Mouse (Mus musculus): ENCODE measurements around the gene Ric1.
A peak's percentile ranks its signal among the peaks of the same experiment; 100 is the strongest.
"Not testable (repeated sequence)": the region's sequence is repeated elsewhere in the genome, so short reads cannot be mapped to it uniquely, and the experiment has no call there.

Gene Ric1

GRCm38 (mm10) chr19:29527299-29527698, 5.2 kb downstream of the Ric1 start:
- H3K36me3 ChIP-seq (ENCODE audit: control insufficient read depth, insufficient read depth, low read length, poor library complexity, severe bottlenecking): no peaks in the 10 kb centered on the region
- DNase-seq (ENCODE audit: low read depth, low spot score): no peak
- no peaks in the 10 kb centered on the region for H3K27me3 ChIP-seq (ENCODE audit: control insufficient read depth, insufficient read depth, low read length, poor library complexity, severe bottlenecking)

- H3K27me3 ChIP-seq (ENCODE audit: control insufficient read depth, insufficient read depth, low read length, poor library complexity, severe bottlenecking): no peaks in the 10 kb centered on the region
- no peak for DNase-seq (ENCODE audit: low read depth, low spot score)
- H3K36me3 ChIP-seq (ENCODE audit: control insufficient read depth, insufficient read depth, low read length, poor library complexity, severe bottlenecking): no peaks in the 10 kb centered on the region
These were observed 6.5 kb downstream of the Ric1 start for GRCm38 (mm10) chr19:29528568-29528967.

GRCm38 (mm10) chr19:29534030-29534429, 11.9 kb downstream of the Ric1 start:
- no peaks in the 10 kb centered on the region for H3K27me3 ChIP-seq (ENCODE audit: control insufficient read depth, insufficient read depth, low read length, poor library complexity, severe bottlenecking)
- DNase-seq (ENCODE audit: low read depth, low spot score): no peak
- peaks cover 3% of the 10 kb centered on the region for H3K36me3 ChIP-seq (ENCODE audit: control insufficient read depth, insufficient read depth, low read length, poor library complexity, severe bottlenecking)

GRCm38 (mm10) chr19:29542256-29542970, 20.3 kb downstream of the Ric1 start:
- no peaks in the 10 kb centered on the region for H3K27me3 ChIP-seq (ENCODE audit: control insufficient read depth, insufficient read depth, low read length, poor library complexity, severe bottlenecking)
- peaks cover 1% of the 10 kb centered on the region; the same call in 1 of the 2 replicates for H3K36me3 ChIP-seq (ENCODE audit: control insufficient read depth, insufficient read depth, low read length, poor library complexity, severe bottlenecking)
- no peak for DNase-seq (ENCODE audit: low read depth, low spot score)

GRCm38 (mm10) chr19:29544026-29544425, 21.9 kb downstream of the Ric1 start:
- no peak for DNase-seq (ENCODE audit: low read depth, low spot score)
- Histone ChIP-seq H3K27me3 (ENCODE audit: control insufficient read depth, insufficient read depth, low read length, poor library complexity, severe bottlenecking) (no peaks in the 10 kb centered on the region), H3K36me3 (ENCODE audit: control insufficient read depth, insufficient read depth, low read length, poor library complexity, severe bottlenecking) (0 out of 2 replicates have a peak, but pooled peaks cover 1% of the 10 kb centered on the region)

GRCm38 (mm10) chr19:29550618-29551017, 28.5 kb downstream of the Ric1 start:
- H3K36me3 ChIP-seq (ENCODE audit: control insufficient read depth, insufficient read depth, low read length, poor library complexity, severe bottlenecking): no peaks in the 10 kb centered on the region
- no peak for DNase-seq (ENCODE audit: low read depth, low spot score)
- H3K27me3 ChIP-seq (ENCODE audit: control insufficient read depth, insufficient read depth, low read length, poor library complexity, severe bottlenecking): no peaks in the 10 kb centered on the region

- no peak for DNase-seq (ENCODE audit: low read depth, low spot score)
- Histone ChIP-seq H3K36me3 (ENCODE audit: control insufficient read depth, insufficient read depth, low read length, poor library complexity, severe bottlenecking) (no peaks in the 10 kb centered on the region), H3K27me3 (ENCODE audit: control insufficient read depth, insufficient read depth, low read length, poor library complexity, severe bottlenecking) (no peaks in the 10 kb centered on the region)
These were observed 29.0 kb downstream of the Ric1 start for GRCm38 (mm10) chr19:29551128-29551527.

GRCm38 (mm10) chr19:29551980-29552379, 29.9 kb downstream of the Ric1 start:
- not testable (repeated sequence) for H3K27me3 ChIP-seq (ENCODE audit: control insufficient read depth, insufficient read depth, low read length, poor library complexity, severe bottlenecking); H3K36me3 ChIP-seq (ENCODE audit: control insufficient read depth, insufficient read depth, low read length, poor library complexity, severe bottlenecking); DNase-seq (ENCODE audit: low read depth, low spot score)

GRCm38 (mm10) chr19:29557171-29557845, 35.2 kb downstream of the Ric1 start:
- DNase-seq (ENCODE audit: low read depth, low spot score): not testable (repeated sequence)

GRCm38 (mm10) chr19:29562166-29562565, 40.1 kb downstream of the Ric1 start:
- H3K36me3 ChIP-seq (ENCODE audit: control insufficient read depth, insufficient read depth, low read length, poor library complexity, severe bottlenecking): no peaks in the 10 kb centered on the region
- H3K27me3 ChIP-seq (ENCODE audit: control insufficient read depth, insufficient read depth, low read length, poor library complexity, severe bottlenecking): no peaks in the 10 kb centered on the region; the same call in 1 of the 2 replicates
- no peak for DNase-seq (ENCODE audit: low read depth, low spot score)

More at GRCm38 (mm10) chr19:29557171-29557845, 35.2 kb downstream of the Ric1 start:
- H3K27me3 ChIP-seq (ENCODE audit: control insufficient read depth, insufficient read depth, low read length, poor library complexity, severe bottlenecking); H3K36me3 ChIP-seq (ENCODE audit: control insufficient read depth, insufficient read depth, low read length, poor library complexity, severe bottlenecking): not testable (repeated sequence)

- Histone ChIP-seq H3K27me3 (ENCODE audit: control insufficient read depth, insufficient read depth, low read length, poor library complexity, severe bottlenecking) (no peaks in the 10 kb centered on the region; the same call in 1 of the 2 replicates), H3K36me3 (ENCODE audit: control insufficient read depth, insufficient read depth, low read length, poor library complexity, severe bottlenecking) (no peaks in the 10 kb centered on the region)
- DNase-seq (ENCODE audit: low read depth, low spot score): no peak
These were observed 40.5 kb downstream of the Ric1 start for GRCm38 (mm10) chr19:29562603-29563002.

GRCm38 (mm10) chr19:29563258-29563779, 41.2 kb downstream of the Ric1 start:
- DNase-seq (ENCODE audit: low read depth, low spot score): peak; percentile 80
- no peaks in the 10 kb centered on the region; the same call in 1 of the 2 replicates for H3K27me3 ChIP-seq (ENCODE audit: control insufficient read depth, insufficient read depth, low read length, poor library complexity, severe bottlenecking)
- no peaks in the 10 kb centered on the region for H3K36me3 ChIP-seq (ENCODE audit: control insufficient read depth, insufficient read depth, low read length, poor library complexity, severe bottlenecking)

GRCm38 (mm10) chr19:29566512-29566911, 44.4 kb downstream of the Ric1 start:
- no peak for DNase-seq (ENCODE audit: low read depth, low spot score)
- H3K27me3 ChIP-seq (ENCODE audit: control insufficient read depth, insufficient read depth, low read length, poor library complexity, severe bottlenecking): no peaks in the 10 kb centered on the region; the same call in 1 of the 2 replicates
- peaks cover 2% of the 10 kb centered on the region; the same call in 1 of the 2 replicates for H3K36me3 ChIP-seq (ENCODE audit: control insufficient read depth, insufficient read depth, low read length, poor library complexity, severe bottlenecking)

GRCm38 (mm10) chr19:29582439-29582838, 60.4 kb downstream of the Ric1 start:
- DNase-seq (ENCODE audit: low read depth, low spot score): no peak
- Histone ChIP-seq H3K36me3 (ENCODE audit: control insufficient read depth, insufficient read depth, low read length, poor library complexity, severe bottlenecking) (peaks cover 8% of the 10 kb centered on the region; the same call in 1 of the 2 replicates), H3K27me3 (ENCODE audit: control insufficient read depth, insufficient read depth, low read length, poor library complexity, severe bottlenecking) (no peaks in the 10 kb centered on the region)

- H3K36me3 ChIP-seq (ENCODE audit: control insufficient read depth, insufficient read depth, low read length, poor library complexity, severe bottlenecking): peaks cover 8% of the 10 kb centered on the region; the same call in 1 of the 2 replicates
- no peaks in the 10 kb centered on the region for H3K27me3 ChIP-seq (ENCODE audit: control insufficient read depth, insufficient read depth, low read length, poor library complexity, severe bottlenecking)
- DNase-seq (ENCODE audit: low read depth, low spot score): no peak
These were observed 61.7 kb downstream of the Ric1 start for GRCm38 (mm10) chr19:29583734-29584133.

Measured in splenic B cell, adult 2 months (primary cell).